Mouse (Mus musculus): ENCODE results near the gene Rrn3.
A peak's percentile ranks its signal among the peaks of the same experiment; 100 is the strongest.
"Not testable (repeated sequence)": the region's sequence is repeated elsewhere in the genome, so short reads cannot be mapped to it uniquely, and the experiment has no call there.

Gene Rrn3

GRCm38 (mm10) chr16:13780353-13781036 lies at the start of gene Rrn3:
Gene Rrn3 (plus strand): TSS chr16:13780708.
- DNase-seq, result peak; percentile 91 to 92

- DNase-seq, result no peak
These were observed 47.7 kb upstream of the Rrn3 start for GRCm38 (mm10) chr16:13732786-13733185.

- DNase-seq, result peak; percentile 78 to 80
These were observed 46.9 kb upstream of the Rrn3 start for GRCm38 (mm10) chr16:13733518-13734137.

GRCm38 (mm10) chr16:13735977-13736376 lies 44.5 kb upstream of the Rrn3 start:
- DNase-seq, result no peak

- DNase-seq, result not testable (repeated sequence)
These were observed 41.5 kb upstream of the Rrn3 start for GRCm38 (mm10) chr16:13739044-13739443.

- no peak for DNase-seq
These were observed 39.7 kb upstream of the Rrn3 start for GRCm38 (mm10) chr16:13740844-13741243.

GRCm38 (mm10) chr16:13747708-13748107 lies 32.8 kb upstream of the Rrn3 start:
- DNase-seq, result no peak

- no peak for DNase-seq
These were observed 32.4 kb upstream of the Rrn3 start for GRCm38 (mm10) chr16:13748124-13748523.

- DNase-seq, result not testable (repeated sequence)
These were observed 31.7 kb upstream of the Rrn3 start for GRCm38 (mm10) chr16:13748813-13749212.

GRCm38 (mm10) chr16:13749306-13749705 lies 31.2 kb upstream of the Rrn3 start:
- no peak for DNase-seq

GRCm38 (mm10) chr16:13749981-13750380 lies 30.5 kb upstream of the Rrn3 start:
- DNase-seq, result no peak

- DNase-seq, result no peak
These were observed 29.9 kb upstream of the Rrn3 start for GRCm38 (mm10) chr16:13750626-13751025.

- DNase-seq, result peak in 1 of 2 experiments; percentile 10
These were observed 26.5 kb upstream of the Rrn3 start for GRCm38 (mm10) chr16:13753986-13754385.

GRCm38 (mm10) chr16:13754400-13755190 lies 25.9 kb upstream of the Rrn3 start:
- peak; percentile 94 to 96 for DNase-seq

GRCm38 (mm10) chr16:13757823-13758222 lies 22.7 kb upstream of the Rrn3 start:
- no peak for DNase-seq

GRCm38 (mm10) chr16:13762807-13763206 lies 17.7 kb upstream of the Rrn3 start:
- not testable (repeated sequence) for DNase-seq

- no peak for DNase-seq
These were observed 16.0 kb upstream of the Rrn3 start for GRCm38 (mm10) chr16:13764519-13764918.

GRCm38 (mm10) chr16:13766367-13766766 lies 14.1 kb upstream of the Rrn3 start:
- DNase-seq, result no peak

GRCm38 (mm10) chr16:13771603-13772002 lies 8.9 kb upstream of the Rrn3 start:
- not testable (repeated sequence) for DNase-seq

- not testable (repeated sequence) for DNase-seq
These were observed 8.5 kb upstream of the Rrn3 start for GRCm38 (mm10) chr16:13772051-13772450.

- DNase-seq, result not testable (repeated sequence)
These were observed 6.5 kb upstream of the Rrn3 start for GRCm38 (mm10) chr16:13774011-13774410.

- not testable (repeated sequence) for DNase-seq
These were observed 5.9 kb upstream of the Rrn3 start for GRCm38 (mm10) chr16:13774651-13775050.

- no peak for DNase-seq
These were observed 708 bp downstream of the Rrn3 start for GRCm38 (mm10) chr16:13781216-13781615.

- DNase-seq, result no peak
These were observed 5.4 kb downstream of the Rrn3 start for GRCm38 (mm10) chr16:13785932-13786331.
